ENCODE assay signal across 11 mouse cellular contexts in genomic region chr7:144861056-144861768, GRCm38 (mm10). TPM values are rescaled to one million over a fixed set of nuclear protein-coding genes. Genes with fewer than 3 reads are reported as not detected.
A peak's percentile ranks its signal among the peaks of the same experiment; 100 is the strongest.
DNase-seq lines count a peak whose midpoint lies in the region; ATAC-seq and TF ChIP-seq lines count a peak whose summit lies in the region.
"Had no signal": no experiment of that assay in that cellular context is flagged by ENCODE, and none has a peak within 500 bp of the region (broad histone marks: within the 10 kb centered on the region; RNA-seq: fewer than 3 reads in every experiment).

No protein-coding gene starts in this region.

- peak overlapping the region; percentile 25 for H3K27ac ChIP-seq in heart, embryonic 10.5 days
- H3K27ac ChIP-seq in forebrain, embryonic 14.5 days (ENCODE audit: low read depth, low read length) = no peak overlapping the region
- no peak overlapping the region for H3K27ac ChIP-seq in limb, embryonic 15.5 days

- peaks cover 98% of the 10 kb centered on the region for H3K27me3 ChIP-seq in heart, embryonic 10.5 days (ENCODE audit: insufficient read depth, poor library complexity, severe bottlenecking)
- no peaks in the 10 kb centered on the region for H3K27me3 ChIP-seq in E14TG2a.4 (ENCODE audit: insufficient read depth, low read length)
- H3K27me3 ChIP-seq in forebrain, embryonic 14.5 days (replicated peaks; ENCODE audit: control insufficient read depth, insufficient read depth, low read length) = peaks cover 66% of the 10 kb centered on the region
- H3K27me3 ChIP-seq in limb, embryonic 15.5 days = peaks cover 78% of the 10 kb centered on the region

- H3K4me1 ChIP-seq in heart, embryonic 10.5 days = peaks cover 14% of the 10 kb centered on the region
- peaks cover 72% of the 10 kb centered on the region for H3K4me1 ChIP-seq in E14TG2a.4 (replicated peaks; ENCODE audit: low read depth, low read length)
- H3K4me1 ChIP-seq in forebrain, embryonic 14.5 days (ENCODE audit: control insufficient read depth, insufficient read depth, low read length) = peaks cover 6% of the 10 kb centered on the region; the same call in 1 of the 2 replicates
- peaks cover 13% of the 10 kb centered on the region for H3K4me1 ChIP-seq in limb, embryonic 15.5 days

- H3K9me3 ChIP-seq in heart, embryonic 10.5 days = no peaks in the 10 kb centered on the region
- H3K9me3 ChIP-seq in E14TG2a.4 (ENCODE audit: low read length) = no peaks in the 10 kb centered on the region
- H3K9me3 ChIP-seq in forebrain, embryonic 14.5 days (replicated peaks; ENCODE audit: control insufficient read depth, low read length) = no peaks in the 10 kb centered on the region
- H3K9me3 ChIP-seq in limb, embryonic 15.5 days = no peaks in the 10 kb centered on the region
- H3K9me3 ChIP-seq: megakaryocyte, embryonic 14.5 days had no signal

- H3K4me2 ChIP-seq in forebrain, embryonic 14.5 days (ENCODE audit: low read length) = peak overlapping the region; percentile 33
- peak overlapping the region; percentile 36 for H3K4me2 ChIP-seq in limb, embryonic 15.5 days

- DNase-seq in heart, embryonic 10.5 days (ENCODE audit: low spot score) = no peak
- DNase-seq in heart, postnatal 36 days = no peak
- no peak for DNase-seq in forebrain, embryonic 14.5 days (ENCODE audit: low spot score)
- DNase-seq in right cerebral cortex, adult 18-20 months = no peak
- DNase-seq in right cerebral cortex, postnatal 14 days = no peak
- DNase-seq in gastrocnemius, postnatal 25 days = no peak
- DNase-seq: adrenal gland, postnatal 25 days had no signal

- peak overlapping the region; percentile 50 for H3K4me3 ChIP-seq in heart, embryonic 10.5 days
- peak overlapping the region; percentile 95 for H3K4me3 ChIP-seq in E14TG2a.4 (replicated peaks; ENCODE audit: low read length)
- H3K4me3 ChIP-seq in forebrain, embryonic 14.5 days (ENCODE audit: low read depth, low read length) = peak overlapping the region; percentile 17
- peak overlapping the region; percentile 27 for H3K4me3 ChIP-seq in limb, embryonic 15.5 days
- H3K4me3 ChIP-seq: megakaryocyte, embryonic 14.5 days had no signal

- no peaks in the 10 kb centered on the region for H3K36me3 ChIP-seq in heart, embryonic 10.5 days
- H3K36me3 ChIP-seq in E14TG2a.4 (ENCODE audit: insufficient read depth, low read length) = peaks cover 45% of the 10 kb centered on the region
- no peaks in the 10 kb centered on the region for H3K36me3 ChIP-seq in forebrain, embryonic 14.5 days (ENCODE audit: control insufficient read depth, insufficient read depth, low read length)
- no peaks in the 10 kb centered on the region for H3K36me3 ChIP-seq in limb, embryonic 15.5 days

- intact Hi-C loops in heart, postnatal 36 days (cut with DNase I) = no loop called here

- ATAC-seq in forebrain, embryonic 14.5 days = no peak
- no peak for ATAC-seq in limb, embryonic 15.5 days (ENCODE audit: insufficient number of reproducible peaks, low FRiP score, low TSS enrichment, low read depth)

- H3K9ac ChIP-seq in forebrain, embryonic 14.5 days (ENCODE audit: low read length) = no peak overlapping the region
- H3K9ac ChIP-seq in limb, embryonic 15.5 days = no peak overlapping the region

- TF ChIP-seq CTCF in E14TG2a.4 (conservative IDR thresholded peaks at IDR 0.05; ENCODE audit: low read length) = no peak

- WGBS in heart, embryonic 10.5 days = 2% methylated on average over 69 of the region's 72 CpGs
- under 1% methylated on average over 67 of the region's 72 CpGs for whole genome bisulfite sequencing in forebrain, embryonic 14.5 days
- 1% methylated on average over 63 of the region's 72 CpGs for WGBS in limb, embryonic 15.5 days

RNA-seq across cellular contexts. Expression of gene Fgf4, which starts 14.0 kb away (rescaled TPM):
- 0.34 TPM in 1 of 2 replicates, not detected in the other for polyA plus RNA-seq in heart, embryonic 10.5 days (2016; fragmentation: Nextera tagmentation; extraction: Ambion mirVana)
- not detected for total RNA-seq in heart, postnatal 36 days (2021)
- polyA plus RNA-seq in forebrain, embryonic 14.5 days (2014; fragmentation: Nextera tagmentation; extraction: Ambion mirVana) = not detected in 2 replicates
- 0.38 and 0.61 TPM in 2 replicates for polyA plus RNA-seq in limb, embryonic 15.5 days (2015; fragmentation: Nextera tagmentation; extraction: Ambion mirVana)
- total RNA-seq in gastrocnemius, postnatal 25 days (2021) = under 1 TPM in 1 of 2 experiments, not detected in 1; 0.27 TPM
- total RNA-seq: adrenal gland, postnatal 25 days had no signal
- polyA plus RNA-seq: C2C12 had no signal

RNA-seq across cellular contexts. Expression of gene Fgf3, which starts 23.3 kb away (rescaled TPM):
- polyA plus RNA-seq in heart, embryonic 10.5 days (2016; fragmentation: Nextera tagmentation; extraction: Ambion mirVana) = 0.07 and 0.88 TPM in 2 replicates
- total RNA-seq in heart, postnatal 36 days (2021) = not detected
- polyA plus RNA-seq in forebrain, embryonic 14.5 days (2014; fragmentation: Nextera tagmentation; extraction: Ambion mirVana) = 2.0 and 3.2 TPM in 2 replicates
- polyA plus RNA-seq in limb, embryonic 15.5 days (2015; fragmentation: Nextera tagmentation; extraction: Ambion mirVana) = 0.06 and 0.12 TPM in 2 replicates
- not detected for total RNA-seq in gastrocnemius, postnatal 25 days (2021)
- polyA plus RNA-seq: C2C12 had no signal

RNA-seq across cellular contexts. Expression of gene Fgf15, which starts 35.1 kb away (rescaled TPM):
- 0.41 and 1.5 TPM in 2 replicates for polyA plus RNA-seq in heart, embryonic 10.5 days (2016; fragmentation: Nextera tagmentation; extraction: Ambion mirVana)
- not detected for total RNA-seq in heart, postnatal 36 days (2021)
- polyA plus RNA-seq in forebrain, embryonic 14.5 days (2014; fragmentation: Nextera tagmentation; extraction: Ambion mirVana) = 28.1 and 36.3 TPM in 2 replicates
- polyA plus RNA-seq in limb, embryonic 15.5 days (2015; fragmentation: Nextera tagmentation; extraction: Ambion mirVana) = not detected in 2 replicates
- total RNA-seq in gastrocnemius, postnatal 25 days (2021) = not detected
- total RNA-seq: adrenal gland, postnatal 25 days had no signal

RNA-seq across cellular contexts. Expression of gene LTO1, which starts 53.7 kb away (rescaled TPM):
- polyA plus RNA-seq in heart, embryonic 10.5 days (2016; fragmentation: Nextera tagmentation; extraction: Ambion mirVana) = 23.3 and 26.0 TPM in 2 replicates
- total RNA-seq in heart, postnatal 36 days (2021) = 10 to 100 TPM; 13.8 to 15.4 TPM
- polyA plus RNA-seq in forebrain, embryonic 14.5 days (2014; fragmentation: Nextera tagmentation; extraction: Ambion mirVana) = 26.7 and 27.8 TPM in 2 replicates
- 27.9 and 28.1 TPM in 2 replicates for polyA plus RNA-seq in limb, embryonic 15.5 days (2015; fragmentation: Nextera tagmentation; extraction: Ambion mirVana)
- 1 to 10 TPM; 7.0 to 8.4 TPM for total RNA-seq in gastrocnemius, postnatal 25 days (2021)

Comparison
In these comparisons a context has a peak if more than half of its experiments do, and no peak if none do; other contexts are left out.
1. H3K4me3 ChIP-seq: peak in every context shown above with its lines; median percentile 95 in E14TG2a.4; 50 in heart, embryonic 10.5 days; 27 in limb, embryonic 15.5 days; 17 in forebrain, embryonic 14.5 days.
2. RNA of gene Fgf15, which starts 35.1 kb away (polyA plus RNA-seq): 28.1 to 36.3 TPM in forebrain, embryonic 14.5 days; 0.41 to 1.5 TPM in heart, embryonic 10.5 days and not detected in limb, embryonic 15.5 days; every median in the first group is over 10 times any median in the second.